Comparison of ENCODE assay signal across 9 mouse cellular contexts in the genomic region with DNA sequence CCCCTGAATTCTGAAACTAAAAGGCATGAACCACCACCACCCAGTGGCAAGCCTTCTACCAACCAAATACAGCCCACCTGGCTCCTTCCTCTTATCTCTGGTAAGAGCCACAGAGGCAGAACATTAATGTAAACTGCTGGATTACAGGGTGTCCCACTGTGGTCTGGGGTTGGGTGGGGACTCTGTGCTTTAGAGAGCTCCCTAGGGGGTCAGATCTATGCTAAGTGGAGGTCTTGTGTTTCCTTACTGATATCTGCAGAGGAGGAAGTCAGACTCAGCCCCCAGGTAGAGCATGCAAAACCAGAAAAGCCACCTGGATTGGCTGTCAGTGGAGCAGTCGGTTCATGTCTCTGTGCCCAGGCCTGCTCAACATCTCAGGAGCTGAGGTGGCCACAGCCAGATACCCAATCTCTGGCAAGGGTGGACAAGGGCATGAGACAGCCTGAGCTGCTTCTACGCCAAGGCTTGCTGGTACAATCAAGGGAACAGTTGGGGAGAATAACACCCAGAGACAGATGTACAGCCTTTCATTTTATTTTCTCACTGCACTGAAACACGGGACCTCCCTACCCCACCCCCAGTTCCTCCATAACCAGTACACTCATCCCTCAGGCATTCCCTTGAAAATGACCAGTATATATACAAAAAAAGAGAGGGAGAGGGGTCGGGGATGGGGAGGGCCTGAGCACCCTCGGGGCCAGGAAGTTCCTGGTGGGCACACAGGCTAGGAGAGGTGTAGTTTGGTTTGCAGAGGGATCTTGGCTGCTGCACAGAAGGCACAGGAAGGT. TPM values are rescaled to one million over a fixed set of nuclear protein-coding genes. Genes with fewer than 3 reads are reported as not detected.
A peak's percentile ranks its signal among the peaks of the same experiment; 100 is the strongest.
DNase-seq lines count a peak whose midpoint lies in the region; ATAC-seq and TF ChIP-seq lines count a peak whose summit lies in the region.
"Had no signal": no experiment of that assay in that cellular context is flagged by ENCODE, and none has a peak within 500 bp of the region (broad histone marks: within the 10 kb centered on the region; RNA-seq: fewer than 3 reads in every experiment).

No protein-coding gene starts in this region.

- H3K9ac ChIP-seq in hindbrain, embryonic 12.5 days = no peak overlapping the region
- H3K9ac ChIP-seq in liver, embryonic 13.5 days = peak overlapping the region; percentile 39; the same call in 1 of the 2 replicates

- H3K36me3 ChIP-seq in hindbrain, embryonic 10.5 days = no peaks in the 10 kb centered on the region
- no peaks in the 10 kb centered on the region for H3K36me3 ChIP-seq in hindbrain, embryonic 12.5 days
- peaks cover 46% of the 10 kb centered on the region for H3K36me3 ChIP-seq in liver, embryonic 13.5 days

- H3K27me3 ChIP-seq in hindbrain, embryonic 10.5 days (ENCODE audit: insufficient read depth, poor library complexity, severe bottlenecking) = no peaks in the 10 kb centered on the region
- no peaks in the 10 kb centered on the region for H3K27me3 ChIP-seq in hindbrain, embryonic 12.5 days
- no peaks in the 10 kb centered on the region for H3K27me3 ChIP-seq in liver, embryonic 13.5 days

- H3K4me1 ChIP-seq in hindbrain, embryonic 10.5 days (replicated peaks) = peaks cover 27% of the 10 kb centered on the region
- peaks cover 10% of the 10 kb centered on the region for H3K4me1 ChIP-seq in hindbrain, embryonic 12.5 days
- peaks cover 15% of the 10 kb centered on the region for H3K4me1 ChIP-seq in bone marrow, adult 2 months (ENCODE audit: control insufficient read depth, insufficient read depth, low read length)
- peaks cover 43% of the 10 kb centered on the region for H3K4me1 ChIP-seq in liver, embryonic 13.5 days (replicated peaks)

- no peak for ATAC-seq in hindbrain, embryonic 12.5 days (ENCODE audit: low FRiP score)
- peak; percentile 34; the same call in 1 of the 2 replicates for ATAC-seq in liver, embryonic 13.5 days (ENCODE audit: low read depth)

- peak overlapping the region; percentile 39; the same call in 1 of the 2 replicates for H3K4me3 ChIP-seq in hindbrain, embryonic 10.5 days
- no peak overlapping the region for H3K4me3 ChIP-seq in hindbrain, embryonic 12.5 days
- no peak overlapping the region for H3K4me3 ChIP-seq in bone marrow, adult 2 months (replicated peaks; ENCODE audit: control insufficient read depth, low read depth, low read length)
- H3K4me3 ChIP-seq in liver, embryonic 13.5 days (replicated peaks) = no peak overlapping the region

- no peak for TF ChIP-seq CTCF in bone marrow, adult 2 months (IDR thresholded peaks at IDR 0.05; ENCODE audit: control insufficient read depth, insufficient read depth, low read length)

- WGBS in hindbrain, embryonic 10.5 days = 66% methylated on average over 5 of the region's 5 CpGs
- 69% methylated on average over 5 of the region's 5 CpGs for WGBS in hindbrain, embryonic 12.5 days
- 18% methylated on average over 5 of the region's 5 CpGs for WGBS in bone marrow, adult 2 months
- 27% methylated on average over 5 of the region's 5 CpGs for WGBS in liver, embryonic 13.5 days (ENCODE audit: insufficient replicate concordance)

- no peaks in the 10 kb centered on the region for H3K9me3 ChIP-seq in hindbrain, embryonic 10.5 days
- H3K9me3 ChIP-seq in hindbrain, embryonic 12.5 days (replicated peaks) = no peaks in the 10 kb centered on the region
- no peaks in the 10 kb centered on the region for H3K9me3 ChIP-seq in liver, embryonic 13.5 days (replicated peaks)
- H3K9me3 ChIP-seq: G1E had no signal

- DNase-seq in hindbrain, embryonic 10.5 days (ENCODE audit: low spot score) = no peak
- DNase-seq in 3134 (ENCODE audit: extremely low read depth, insufficient read length, low spot score) (peak; percentile 67), MN1 (ENCODE audit: low spot score) (no peak)
- no peak for DNase-seq in liver, embryonic 13.5 days
- DNase-seq in ovary, postnatal 14 days (ENCODE audit: low spot score) = no peak
- no peak for DNase-seq in thymus, postnatal 14 days

- no peak for TF ChIP-seq POLR2A in bone marrow, adult 2 months (IDR thresholded peaks at IDR 0.05; ENCODE audit: borderline replicate concordance, control insufficient read depth, low read depth, low read length)

- peak overlapping the region; percentile 90 for H3K27ac ChIP-seq in hindbrain, embryonic 10.5 days
- H3K27ac ChIP-seq in hindbrain, embryonic 12.5 days = no peak overlapping the region
- H3K27ac ChIP-seq in bone marrow, adult 2 months (ENCODE audit: control insufficient read depth, insufficient read depth, low read depth, low read length, poor library complexity) = peak overlapping the region; percentile 69
- H3K27ac ChIP-seq in liver, embryonic 13.5 days = peak overlapping the region; percentile 72

- no peak overlapping the region for H3K4me2 ChIP-seq in hindbrain, embryonic 12.5 days (replicated peaks)
- H3K4me2 ChIP-seq in liver, embryonic 13.5 days = peak overlapping the region; percentile 30

RNA-seq across cellular contexts. Expression of gene Slc22a20, which starts 2.3 kb away (rescaled TPM):
- polyA plus RNA-seq in hindbrain, embryonic 10.5 days (2016; fragmentation: Nextera tagmentation; extraction: Ambion mirVana) = not detected in 2 replicates
- not detected in 2 replicates for polyA plus RNA-seq in hindbrain, embryonic 12.5 days (2016; fragmentation: Nextera tagmentation; extraction: Ambion mirVana)
- 0.80 TPM in 1 of 2 replicates, not detected in the other for polyA plus RNA-seq in bone marrow, adult 2 months (2011; ENCODE audit: insufficient read depth, insufficient read length, low replicate concordance, missing spikeins)
- not detected in 2 replicates for polyA plus RNA-seq in liver, embryonic 13.5 days (2015; fragmentation: Nextera tagmentation; extraction: Ambion mirVana)
- polyA plus RNA-seq: G1E had no signal

RNA-seq across cellular contexts. Expression of gene Pola2, which starts 24.2 kb away (rescaled TPM):
- polyA plus RNA-seq in hindbrain, embryonic 10.5 days (2016; fragmentation: Nextera tagmentation; extraction: Ambion mirVana) = 83.7 and 110 TPM in 2 replicates
- 47.4 and 49.2 TPM in 2 replicates for polyA plus RNA-seq in hindbrain, embryonic 12.5 days (2016; fragmentation: Nextera tagmentation; extraction: Ambion mirVana)
- polyA plus RNA-seq in bone marrow, adult 2 months (2011; ENCODE audit: insufficient read depth, insufficient read length, low replicate concordance, missing spikeins) = 41.9 and 79.8 TPM in 2 replicates
- polyA plus RNA-seq in liver, embryonic 13.5 days (2015; fragmentation: Nextera tagmentation; extraction: Ambion mirVana) = 62.2 and 69.8 TPM in 2 replicates

RNA-seq across cellular contexts. Expression of gene Capn1, which starts 27.5 kb away (rescaled TPM):
- 5.9 and 6.5 TPM in 2 replicates for polyA plus RNA-seq in hindbrain, embryonic 10.5 days (2016; fragmentation: Nextera tagmentation; extraction: Ambion mirVana)
- 5.5 and 7.7 TPM in 2 replicates for polyA plus RNA-seq in hindbrain, embryonic 12.5 days (2016; fragmentation: Nextera tagmentation; extraction: Ambion mirVana)
- 59.9 and 139 TPM in 2 replicates for polyA plus RNA-seq in bone marrow, adult 2 months (2011; ENCODE audit: insufficient read depth, insufficient read length, low replicate concordance, missing spikeins)
- 21.9 and 26.3 TPM in 2 replicates for polyA plus RNA-seq in liver, embryonic 13.5 days (2015; fragmentation: Nextera tagmentation; extraction: Ambion mirVana)

RNA-seq across cellular contexts. Expression of gene Syvn1, which starts 58.2 kb away (rescaled TPM):
- polyA plus RNA-seq in hindbrain, embryonic 10.5 days (2016; fragmentation: Nextera tagmentation; extraction: Ambion mirVana) = 37.0 and 39.2 TPM in 2 replicates
- 31.7 and 32.8 TPM in 2 replicates for polyA plus RNA-seq in hindbrain, embryonic 12.5 days (2016; fragmentation: Nextera tagmentation; extraction: Ambion mirVana)
- 30.5 and 58.5 TPM in 2 replicates for polyA plus RNA-seq in bone marrow, adult 2 months (2011; ENCODE audit: insufficient read depth, insufficient read length, low replicate concordance, missing spikeins)
- polyA plus RNA-seq in liver, embryonic 13.5 days (2015; fragmentation: Nextera tagmentation; extraction: Ambion mirVana) = 11.6 and 13.9 TPM in 2 replicates
